Mouse (Mus musculus): ENCODE measurements around the gene Hmgn2. TPM values are rescaled to one million over a fixed set of nuclear protein-coding genes. Genes with fewer than 3 reads are reported as not detected.
A peak's percentile ranks its signal among the peaks of the same experiment; 100 is the strongest.

Hmgn2 gene
- 1,338 and 1,455 TPM in 2 replicates for polyA plus RNA-seq (2015; fragmentation: Nextera tagmentation; extraction: Ambion mirVana)

- peaks cover 41% of the 10 kb centered on the region for H3K36me3 ChIP-seq
- peak within 1 kb of the TSS; percentile 74 for H3K4me3 ChIP-seq
- ATAC-seq (ENCODE audit: low read depth), result peak; percentile 62
- H3K4me2 ChIP-seq, result peak within 1 kb of the TSS; percentile 98
- H3K27ac ChIP-seq (replicated peaks), result peak within 1 kb of the TSS; percentile 99
- H3K9me3 ChIP-seq, result no peaks in the 10 kb centered on the region
- WGBS, result under 1% methylated on average over 42 of the region's 42 CpGs
- H3K9ac ChIP-seq, result peak within 1 kb of the TSS; percentile 96
- peaks cover 47% of the 10 kb centered on the region for H3K4me1 ChIP-seq (replicated peaks)
- H3K27me3 ChIP-seq, result no peaks in the 10 kb centered on the region
These were observed at the start of gene Hmgn2 for GRCm38 (mm10) chr4:133968150-133968921. TSS of gene Hmgn2 (minus strand) at chr4:133968650.

- Histone ChIP-seq H3K36me3 (no peaks in the 10 kb centered on the region), H3K9ac (0 out of 2 replicates have a peak overlapping the region, but pooled peaks have one; percentile 39), H3K27me3 (peaks cover 26% of the 10 kb centered on the region), H3K4me3 (peak overlapping the region; percentile 33), H3K4me1 (replicated peaks) (peaks cover 43% of the 10 kb centered on the region), H3K27ac (replicated peaks) (no peak overlapping the region), H3K4me2 (peak overlapping the region; percentile 55), H3K9me3 (no peaks in the 10 kb centered on the region)
- ATAC-seq (ENCODE audit: low read depth), result no peak
- 2% methylated on average over 21 of the region's 21 CpGs for WGBS
These were observed 48.9 kb upstream of the Hmgn2 start for GRCm38 (mm10) chr4:134017201-134017865.

GRCm38 (mm10) chr4:134016767-134017166, 48.3 kb upstream of the Hmgn2 start:
- Histone ChIP-seq H3K4me1 (replicated peaks) (peaks cover 44% of the 10 kb centered on the region), H3K9me3 (no peaks in the 10 kb centered on the region), H3K9ac (no peak overlapping the region), H3K36me3 (no peaks in the 10 kb centered on the region), H3K4me2 (peak overlapping the region; percentile 55; the same call in 1 of the 2 replicates), H3K27ac (replicated peaks) (no peak overlapping the region), H3K27me3 (peaks cover 29% of the 10 kb centered on the region), H3K4me3 (no peak overlapping the region)
- under 1% methylated on average over 8 of the region's 8 CpGs for WGBS
- ATAC-seq (ENCODE audit: low read depth), result no peak

DNA sequence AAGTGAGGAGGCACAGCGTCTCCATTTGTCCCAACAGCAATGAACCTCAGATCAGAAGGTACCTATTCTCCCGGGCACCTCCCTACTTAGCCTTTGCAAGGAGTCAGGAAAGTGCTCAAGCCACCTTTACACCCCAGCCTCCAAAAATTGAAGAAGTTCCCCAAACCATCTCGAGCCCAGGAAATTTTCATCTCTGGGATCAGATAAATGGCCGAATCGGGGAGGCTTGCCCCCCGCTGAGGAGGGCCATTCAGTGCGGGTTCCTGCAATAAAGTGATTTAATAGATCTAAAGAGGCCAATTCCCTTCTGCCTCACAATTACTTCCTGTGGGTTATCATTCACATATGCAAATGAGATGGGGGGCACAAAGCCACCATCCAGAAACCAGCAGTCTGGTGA, 47.8 kb upstream of the Hmgn2 start:
- Histone ChIP-seq H3K27ac (replicated peaks) (no peak overlapping the region), H3K9ac (no peak overlapping the region), H3K36me3 (no peaks in the 10 kb centered on the region), H3K4me1 (replicated peaks) (peaks cover 50% of the 10 kb centered on the region), H3K4me3 (no peak overlapping the region), H3K9me3 (no peaks in the 10 kb centered on the region), H3K27me3 (peaks cover 29% of the 10 kb centered on the region), H3K4me2 (no peak overlapping the region)
- no peak for ATAC-seq (ENCODE audit: low read depth)
- 3% methylated on average over 7 of the region's 7 CpGs for WGBS

GRCm38 (mm10) chr4:134012858-134013528, 44.5 kb upstream of the Hmgn2 start:
- Histone ChIP-seq H3K27me3 (peaks cover 17% of the 10 kb centered on the region), H3K4me3 (no peak overlapping the region), H3K4me1 (replicated peaks) (peaks cover 29% of the 10 kb centered on the region), H3K9ac (no peak overlapping the region), H3K36me3 (no peaks in the 10 kb centered on the region), H3K4me2 (no peak overlapping the region), H3K27ac (replicated peaks) (no peak overlapping the region), H3K9me3 (no peaks in the 10 kb centered on the region)
- no peak for ATAC-seq (ENCODE audit: low read depth)
- WGBS, result 39% methylated on average over 12 of the region's 12 CpGs

- Histone ChIP-seq H3K36me3 (no peaks in the 10 kb centered on the region), H3K4me1 (replicated peaks) (peaks cover 16% of the 10 kb centered on the region), H3K27me3 (peaks cover 5% of the 10 kb centered on the region), H3K4me2 (no peak overlapping the region), H3K27ac (replicated peaks) (no peak overlapping the region), H3K9me3 (no peaks in the 10 kb centered on the region), H3K4me3 (no peak overlapping the region), H3K9ac (no peak overlapping the region)
- WGBS, result 9% methylated on average over 16 of the region's 16 CpGs
- no peak for ATAC-seq (ENCODE audit: low read depth)
These were observed 43.3 kb upstream of the Hmgn2 start for GRCm38 (mm10) chr4:134011450-134012414.

GRCm38 (mm10) chr4:134009709-134010108, 41.3 kb upstream of the Hmgn2 start:
- no peak overlapping the region for H3K9ac ChIP-seq
- no peak overlapping the region for H3K27ac ChIP-seq (replicated peaks)
- ATAC-seq (ENCODE audit: low read depth), result no peak
- H3K4me3 ChIP-seq, result no peak overlapping the region
- H3K4me2 ChIP-seq, result no peak overlapping the region
- peaks cover 8% of the 10 kb centered on the region; the same call in 1 of the 2 replicates for H3K4me1 ChIP-seq (replicated peaks)
- 84% methylated on average over 6 of the region's 6 CpGs for WGBS
- H3K9me3 ChIP-seq, result no peaks in the 10 kb centered on the region
- no peaks in the 10 kb centered on the region for H3K36me3 ChIP-seq
- peaks cover 4% of the 10 kb centered on the region; the same call in 1 of the 2 replicates for H3K27me3 ChIP-seq

DNA sequence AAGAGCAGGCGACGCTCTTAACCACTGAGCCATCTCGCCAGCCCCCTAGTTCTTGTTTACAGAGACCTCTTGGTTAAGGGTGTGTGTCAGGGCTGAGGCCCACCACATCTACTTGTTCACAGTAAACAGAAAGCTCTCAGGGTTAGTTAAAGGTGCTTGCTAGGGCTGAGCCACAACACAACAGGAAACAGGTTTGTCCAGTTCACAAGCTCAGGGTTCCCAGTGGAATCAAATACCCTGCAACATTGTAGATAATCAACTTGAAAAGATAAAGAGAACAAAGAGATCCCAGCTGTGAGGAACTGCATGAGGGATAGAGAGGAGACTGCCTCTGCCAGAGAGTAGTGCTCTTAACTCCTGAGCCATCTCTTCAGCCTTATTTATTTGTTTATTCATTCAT, 38.4 kb upstream of the Hmgn2 start:
- no peaks in the 10 kb centered on the region for H3K9me3 ChIP-seq
- no peak for ATAC-seq (ENCODE audit: low read depth)

GRCm38 (mm10) chr4:134005581-134006358, 37.3 kb upstream of the Hmgn2 start:
- H3K4me2 ChIP-seq, result no peak overlapping the region
- H3K4me3 ChIP-seq, result no peak overlapping the region
- no peaks in the 10 kb centered on the region for H3K9me3 ChIP-seq
- H3K27ac ChIP-seq (replicated peaks), result no peak overlapping the region
- H3K36me3 ChIP-seq, result no peaks in the 10 kb centered on the region
- no peaks in the 10 kb centered on the region; the same call in 1 of the 2 replicates for H3K4me1 ChIP-seq (replicated peaks)
- no peak for ATAC-seq (ENCODE audit: low read depth)
- 87% methylated on average over 12 of the region's 12 CpGs for WGBS
- H3K9ac ChIP-seq, result no peak overlapping the region
- H3K27me3 ChIP-seq, result no peaks in the 10 kb centered on the region

More for the DNA sequence above, 38.4 kb upstream of the Hmgn2 start:
- 90% methylated on average over 3 of the region's 3 CpGs for WGBS
- H3K36me3 ChIP-seq, result no peaks in the 10 kb centered on the region
- no peak overlapping the region for H3K27ac ChIP-seq (replicated peaks)
- H3K4me2 ChIP-seq, result no peak overlapping the region
- no peak overlapping the region for H3K9ac ChIP-seq
- no peak overlapping the region for H3K4me3 ChIP-seq
- H3K4me1 ChIP-seq (replicated peaks), result peaks cover 8% of the 10 kb centered on the region; the same call in 1 of the 2 replicates
- no peaks in the 10 kb centered on the region for H3K27me3 ChIP-seq

GRCm38 (mm10) chr4:134002903-134003302, 34.5 kb upstream of the Hmgn2 start:
- H3K4me2 ChIP-seq, result no peak overlapping the region

More at GRCm38 (mm10) chr4:134002903-134003302, 34.5 kb upstream of the Hmgn2 start:
- Histone ChIP-seq H3K4me3 (no peak overlapping the region), H3K36me3 (peaks cover 2% of the 10 kb centered on the region; the same call in 1 of the 2 replicates), H3K9me3 (no peaks in the 10 kb centered on the region), H3K4me1 (replicated peaks) (peaks cover 9% of the 10 kb centered on the region), H3K27me3 (no peaks in the 10 kb centered on the region), H3K9ac (no peak overlapping the region), H3K27ac (replicated peaks) (no peak overlapping the region)
- ATAC-seq (ENCODE audit: low read depth), result no peak
- WGBS, result 55% methylated on average over 5 of the region's 5 CpGs

Data from neural tube, embryonic 13.5 days (tissue).